Mouse (Mus musculus) induced T-regulatory cell, adult 2 months (primary cell): ENCODE measurements at regions not wholly inside any gene's neighbourhood (a gene's known extent, or its start where the extent isn't known, plus 50 kb on each side); places are given as distances from the start of the nearest gene placed in this dataset.
A peak's percentile ranks its signal among the peaks of the same experiment; 100 is the strongest.

Source experiments
- DNase-seq: peaks from one replicate; pipeline ENCODE4 v3.0.0-alpha.2; 2012; ENCODE audit warnings: low read depth

GRCm38 (mm10) chr6:51220778-51221177 lies 211.7 kb upstream of the Nfe2l3 start:
- no peak for DNase-seq

GRCm38 (mm10) chr6:51236077-51236740 lies 196.3 kb upstream of the Nfe2l3 start:
- no peak for DNase-seq

- DNase-seq, result no peak
Observed at GRCm38 (mm10) chr6:51240039-51240438, 192.4 kb upstream of the Nfe2l3 start.

- no peak for DNase-seq
Observed at GRCm38 (mm10) chr6:51250233-51250632, 182.2 kb upstream of the Nfe2l3 start.

GRCm38 (mm10) chr6:51251432-51251831 lies 181.0 kb upstream of the Nfe2l3 start:
- no peak for DNase-seq

- DNase-seq, result no peak
Observed at GRCm38 (mm10) chr6:51252721-51253120, 179.7 kb upstream of the Nfe2l3 start.

GRCm38 (mm10) chr6:51256631-51257030 lies 175.8 kb upstream of the Nfe2l3 start:
- no peak for DNase-seq

- DNase-seq, result no peak
Observed at GRCm38 (mm10) chr6:51257524-51257923, 174.9 kb upstream of the Nfe2l3 start.

- DNase-seq, result no peak
Observed at GRCm38 (mm10) chr6:51258304-51258703, 174.2 kb upstream of the Nfe2l3 start.

- DNase-seq, result no peak
Observed at GRCm38 (mm10) chr6:51263595-51263994, 168.9 kb upstream of the Nfe2l3 start.

GRCm38 (mm10) chr6:51265329-51265728 lies 167.1 kb upstream of the Nfe2l3 start:
- DNase-seq, result no peak

GRCm38 (mm10) chr6:51266721-51267120 lies 165.7 kb upstream of the Nfe2l3 start:
- DNase-seq, result no peak

- DNase-seq, result no peak
Observed at GRCm38 (mm10) chr6:51267888-51268287, 164.6 kb upstream of the Nfe2l3 start.

GRCm38 (mm10) chr6:51268931-51269330 lies 163.5 kb upstream of the Nfe2l3 start:
- no peak for DNase-seq

- DNase-seq, result peak; percentile 39
Observed at GRCm38 (mm10) chr6:51269617-51270016, 162.9 kb upstream of the Nfe2l3 start.

GRCm38 (mm10) chr6:51270216-51271127 lies 162.0 kb upstream of the Nfe2l3 start:
- DNase-seq, result peak; percentile 95

- DNase-seq, result no peak
Observed at GRCm38 (mm10) chr6:51271128-51271480, 161.4 kb upstream of the Nfe2l3 start.

GRCm38 (mm10) chr6:51272136-51272736 lies 160.2 kb upstream of the Nfe2l3 start:
- DNase-seq, result peak; percentile 16

- DNase-seq, result no peak
Observed at GRCm38 (mm10) chr6:51279491-51279890, 153.0 kb upstream of the Nfe2l3 start.

GRCm38 (mm10) chr6:51280231-51280630 lies 152.2 kb upstream of the Nfe2l3 start:
- DNase-seq, result peak; percentile 59

GRCm38 (mm10) chr6:51283916-51284706 lies 148.4 kb upstream of the Nfe2l3 start:
- no peak for DNase-seq

GRCm38 (mm10) chr6:51284881-51285280 lies 147.6 kb upstream of the Nfe2l3 start:
- no peak for DNase-seq
